Mouse (Mus musculus) midbrain, postnatal 0 days (tissue): ENCODE measurements around the gene Gmds. TPM values are rescaled to one million over a fixed set of nuclear protein-coding genes. Genes with fewer than 3 reads are reported as not detected.
A peak's percentile ranks its signal among the peaks of the same experiment; 100 is the strongest.

Source experiments
- ATAC-seq: fragments of 200-750 bp; cut with Nextera tagmentation; 2 replicates; pipeline ENCODE4 v1.8.0; 2017; ENCODE audit warnings: moderate number of reproducible peaks, mild to moderate bottlenecking, moderate TSS enrichment, moderate library complexity; ENCODE audit not compliant: low FRiP score
- DNase-seq: peaks from one replicate; pipeline ENCODE4 v3.0.0-alpha.2; 2015; ENCODE audit warnings: low spot score
- H3K27ac ChIP-seq: fragments of 300-500 bp; sonication (generic); 2 replicates; pipeline ENCODE4 v1.5.1; 2014; ENCODE audit warnings: low read depth, mild to moderate bottlenecking, low read length, mixed read lengths
- H3K27me3 ChIP-seq: fragments of 300-500 bp; sonication (generic); 2 replicates; pipeline ENCODE4 v1.6.1; 2014; ENCODE audit warnings: low read length, control low read depth, mixed read lengths; ENCODE audit not compliant: insufficient read depth
- H3K36me3 ChIP-seq: fragments of 300-500 bp; sonication (generic); 2 replicates; pipeline ENCODE4 v1.6.1; 2014; ENCODE audit warnings: low read length, control low read depth, mixed read lengths; ENCODE audit not compliant: insufficient read depth
- H3K4me1 ChIP-seq: fragments of 300-500 bp; sonication (generic); 2 replicates; pipeline ENCODE4 v1.6.1; 2014; ENCODE audit warnings: mild to moderate bottlenecking, control low read depth, antibody characterized with exemption, low read length, mixed read lengths; ENCODE audit not compliant: insufficient read depth
- H3K4me2 ChIP-seq: fragments of 300-500 bp; sonication (generic); 2 replicates; pipeline ENCODE4 v1.6.1; 2014; ENCODE audit warnings: low read depth, mild to moderate bottlenecking, low read length, mixed read lengths; ENCODE audit not compliant: poor library complexity, severe bottlenecking
- H3K4me3 ChIP-seq: fragments of 300-500 bp; sonication (generic); 2 replicates; pipeline ENCODE4 v1.5.1; 2014; ENCODE audit warnings: low read depth, mild to moderate bottlenecking, low read length, moderate library complexity
- H3K9ac ChIP-seq: fragments of 300-500 bp; sonication (generic); replicated peaks from 2 replicates; pipeline ENCODE4 v1.6.1; 2014; ENCODE audit warnings: mild to moderate bottlenecking, low read length, moderate library complexity, mixed read lengths; ENCODE audit not compliant: poor library complexity, severe bottlenecking
- H3K9me3 ChIP-seq: fragments of 300-500 bp; sonication (generic); 2 replicates; pipeline ENCODE4 v1.6.1; 2016; ENCODE audit warnings: low read length, control low read depth
- CTCF ChIP-seq: IDR thresholded peaks from 2 replicates; pipeline ENCODE4 v1.5.1; 2016; ENCODE audit warnings: antibody characterized with exemption, mild to moderate bottlenecking
- WGBS: fragments of 180-500 bp; shearing (Covaris S2); extraction: QIAGEN DNeasy Blood & Tissue Kit; methylation state at CpG from one replicate; pipeline ENCODE4 v1.1.7; 2014; 5-methylcytosine and 5-hydroxymethylcytosine counted together
- polyA plus RNA-seq: library from polyadenylated mRNA; unstranded; fragments of >200 nt; fragmentation: Nextera tagmentation; extraction: Ambion mirVana; gene quantifications from 2 replicates; pipeline ENCODE4 v1.2.1, GENCODE M21; 2015
- total RNA-seq: library from RNA; depleted of rRNA; stranded (reverse); fragments of >200 nt; gene quantifications from 2 replicates; pipeline ENCODE4 v1.2.3, GENCODE M21; 2014

Gene Gmds
- total and polyA plus RNA-seq, 2 experiments from 2014 or later: 8.7 to 28.6 TPM

DNA sequence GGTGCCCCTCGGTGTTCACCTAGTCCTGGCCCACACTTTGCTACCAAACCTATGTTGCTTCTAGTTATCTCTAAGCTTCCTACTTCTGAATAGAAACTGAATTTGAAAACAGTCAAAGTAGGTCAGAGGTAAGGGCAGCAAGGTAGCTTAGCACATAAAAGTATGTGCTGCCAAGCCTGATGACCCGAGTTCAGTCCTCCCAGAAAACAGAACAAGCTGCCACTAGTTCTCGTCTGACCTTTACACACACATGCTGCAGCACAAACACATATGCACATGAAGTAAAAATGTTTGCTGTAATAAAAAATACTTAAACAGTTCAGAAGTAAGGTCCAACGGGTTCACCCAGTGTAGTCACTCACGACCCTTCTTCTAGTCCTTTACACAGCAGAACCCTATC is 106.6 kb downstream of the Gmds start:
- WGBS: 90% methylated on average over 5 of the region's 5 CpGs
- ATAC-seq: no peak
- TF ChIP-seq CTCF: no peak
- Histone ChIP-seq H3K27ac (no peak overlapping the region), H3K4me1 (no peaks in the 10 kb centered on the region), H3K9ac (no peak overlapping the region), H3K4me2 (no peak overlapping the region), H3K27me3 (no peaks in the 10 kb centered on the region), H3K4me3 (no peak overlapping the region), H3K36me3 (no peaks in the 10 kb centered on the region), H3K9me3 (no peaks in the 10 kb centered on the region)
- DNase-seq: no peak

DNA sequence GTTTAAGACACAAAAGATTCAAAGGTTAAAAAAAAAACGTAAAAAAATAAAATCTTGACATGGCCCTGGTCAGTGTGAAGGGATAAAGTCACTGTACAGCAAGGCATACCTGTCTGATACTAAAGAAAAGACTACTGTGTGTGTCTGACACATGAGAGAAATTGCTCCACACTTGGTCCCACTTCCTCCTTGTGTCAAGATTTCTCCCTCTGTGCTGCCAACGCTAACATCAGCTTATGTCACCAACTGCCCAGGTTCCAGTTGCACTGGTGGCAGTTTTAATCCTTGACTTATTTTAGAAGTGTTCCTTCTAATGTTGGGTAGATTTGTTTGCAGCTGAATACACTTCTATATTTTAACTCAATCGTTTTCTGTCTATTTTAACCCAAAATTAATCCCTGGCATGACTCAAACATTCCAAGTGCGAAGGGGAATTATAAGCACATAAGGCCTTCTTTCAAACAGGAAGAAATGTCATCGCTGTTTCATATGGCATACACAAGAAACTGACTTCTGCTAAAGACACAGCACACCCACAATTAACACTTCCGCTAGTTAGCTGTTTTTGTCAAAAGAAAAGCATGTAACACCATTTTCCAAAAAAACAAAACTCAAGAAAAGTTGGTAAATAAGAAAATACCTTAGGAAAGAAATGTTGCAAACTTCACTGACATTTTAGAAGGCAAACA is 110.5 kb downstream of the Gmds start:
- no peak for ATAC-seq
- Histone ChIP-seq H3K27ac (no peak overlapping the region), H3K4me1 (no peaks in the 10 kb centered on the region), H3K4me3 (no peak overlapping the region), H3K27me3 (no peaks in the 10 kb centered on the region), H3K4me2 (no peak overlapping the region), H3K9ac (no peak overlapping the region), H3K36me3 (no peaks in the 10 kb centered on the region), H3K9me3 (no peaks in the 10 kb centered on the region)
- no peak for DNase-seq
- no peak for TF ChIP-seq CTCF
- 84% methylated on average over 6 of the region's 6 CpGs for WGBS

DNA sequence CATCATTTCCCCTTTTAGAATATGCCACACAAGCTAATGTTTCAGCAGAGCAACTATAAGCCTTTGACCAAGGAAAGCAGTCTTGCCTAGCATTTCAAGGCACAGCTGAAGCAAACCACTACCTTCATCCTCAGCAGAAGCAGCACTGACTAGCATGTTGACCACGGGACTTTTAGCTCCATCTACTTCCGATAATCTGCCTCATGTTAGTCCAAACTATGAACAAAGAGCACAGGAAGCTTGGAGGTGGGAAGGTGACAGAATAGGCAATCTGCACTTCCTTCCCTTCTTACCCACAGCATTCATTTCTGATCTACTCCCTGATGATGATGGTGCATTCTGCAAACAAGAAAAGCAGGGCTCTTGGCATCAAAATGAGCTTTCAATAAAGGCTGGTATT is 120.9 kb downstream of the Gmds start:
- H3K36me3 ChIP-seq: no peaks in the 10 kb centered on the region
- no peak overlapping the region for H3K9ac ChIP-seq
- WGBS: 79% methylated on average over 2 of the region's 2 CpGs
- H3K4me2 ChIP-seq: no peak overlapping the region
- no peaks in the 10 kb centered on the region for H3K27me3 ChIP-seq
- H3K4me1 ChIP-seq: no peaks in the 10 kb centered on the region
- no peak for ATAC-seq
- H3K9me3 ChIP-seq: no peaks in the 10 kb centered on the region
- no peak overlapping the region for H3K4me3 ChIP-seq
- DNase-seq: no peak
- no peak for TF ChIP-seq CTCF
- H3K27ac ChIP-seq: no peak overlapping the region

DNA sequence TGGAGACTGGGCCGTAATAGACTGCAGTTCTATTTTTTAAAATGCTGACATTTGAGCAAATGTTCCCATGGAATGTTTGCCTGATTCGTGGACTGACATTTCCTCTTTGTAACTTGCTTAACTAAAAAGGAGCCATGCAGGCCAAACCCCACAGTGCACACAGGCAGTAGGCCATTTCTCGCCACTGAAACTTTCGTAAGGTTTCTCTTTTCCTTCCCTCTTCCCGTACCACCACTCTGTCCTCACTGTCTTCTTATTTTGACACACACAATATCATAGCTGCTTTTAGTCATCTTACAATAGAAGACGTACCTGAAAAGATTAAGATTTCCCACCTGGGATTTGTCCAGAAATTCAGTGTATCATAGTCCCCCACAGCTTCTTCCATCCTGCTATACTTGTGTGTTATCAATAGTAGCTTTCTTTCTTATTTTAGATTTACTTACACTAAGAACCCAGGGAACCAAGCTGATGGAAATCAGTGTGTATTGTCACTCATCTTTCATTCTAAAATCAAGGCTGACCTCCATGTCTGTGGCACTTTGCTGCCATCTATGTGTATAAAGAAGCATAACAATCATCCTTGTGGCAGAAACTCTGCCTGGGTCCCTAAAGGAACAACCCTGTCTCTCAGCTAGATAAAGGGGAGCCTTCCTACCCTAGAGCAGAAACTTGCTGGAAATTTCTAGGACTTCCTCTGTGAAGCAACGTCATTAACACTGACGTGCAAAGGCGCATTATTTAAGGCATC is 124.7 kb downstream of the Gmds start:
- no peaks in the 10 kb centered on the region for H3K36me3 ChIP-seq
- 56% methylated on average over 9 of the region's 9 CpGs for WGBS
- H3K27me3 ChIP-seq: no peaks in the 10 kb centered on the region
- H3K4me1 ChIP-seq: no peaks in the 10 kb centered on the region
- no peaks in the 10 kb centered on the region for H3K9me3 ChIP-seq
- H3K27ac ChIP-seq: no peak overlapping the region
- H3K4me3 ChIP-seq: no peak overlapping the region
- peak; percentile 87 for TF ChIP-seq CTCF
- H3K9ac ChIP-seq: no peak overlapping the region
- DNase-seq (peak; percentile 69), ATAC-seq (0 out of 2 replicates have a peak, but pooled peaks have one; percentile 27)
- no peak overlapping the region for H3K4me2 ChIP-seq

DNA sequence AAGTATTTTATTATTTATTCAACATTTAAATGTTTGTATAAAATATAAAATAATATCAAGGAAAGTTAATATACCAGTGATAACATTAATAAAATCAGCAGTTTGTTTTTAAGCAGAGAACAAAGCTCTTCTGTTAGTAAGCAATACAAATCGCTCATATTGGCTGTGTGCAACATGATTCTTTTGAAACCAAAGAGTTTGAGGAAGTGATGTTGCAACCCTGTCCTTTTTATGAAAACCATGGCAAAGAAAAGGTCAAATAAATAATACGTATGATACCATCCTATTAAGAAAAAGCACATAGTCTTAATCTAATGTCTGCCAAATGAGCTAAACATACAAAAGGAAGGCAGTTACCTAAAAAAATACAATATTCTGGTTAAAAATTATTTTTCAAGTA is 126.4 kb downstream of the Gmds start:
- H3K4me3 ChIP-seq: no peak overlapping the region
- H3K9ac ChIP-seq: no peak overlapping the region
- ATAC-seq (no peak), DNase-seq (no peak)
- no peaks in the 10 kb centered on the region for H3K4me1 ChIP-seq
- no peak overlapping the region for H3K27ac ChIP-seq
- TF ChIP-seq CTCF: no peak
- 77% methylated on average over 2 of the region's 2 CpGs for WGBS
- no peaks in the 10 kb centered on the region for H3K9me3 ChIP-seq
- H3K27me3 ChIP-seq: no peaks in the 10 kb centered on the region
- H3K4me2 ChIP-seq: no peak overlapping the region
- no peaks in the 10 kb centered on the region for H3K36me3 ChIP-seq

DNA sequence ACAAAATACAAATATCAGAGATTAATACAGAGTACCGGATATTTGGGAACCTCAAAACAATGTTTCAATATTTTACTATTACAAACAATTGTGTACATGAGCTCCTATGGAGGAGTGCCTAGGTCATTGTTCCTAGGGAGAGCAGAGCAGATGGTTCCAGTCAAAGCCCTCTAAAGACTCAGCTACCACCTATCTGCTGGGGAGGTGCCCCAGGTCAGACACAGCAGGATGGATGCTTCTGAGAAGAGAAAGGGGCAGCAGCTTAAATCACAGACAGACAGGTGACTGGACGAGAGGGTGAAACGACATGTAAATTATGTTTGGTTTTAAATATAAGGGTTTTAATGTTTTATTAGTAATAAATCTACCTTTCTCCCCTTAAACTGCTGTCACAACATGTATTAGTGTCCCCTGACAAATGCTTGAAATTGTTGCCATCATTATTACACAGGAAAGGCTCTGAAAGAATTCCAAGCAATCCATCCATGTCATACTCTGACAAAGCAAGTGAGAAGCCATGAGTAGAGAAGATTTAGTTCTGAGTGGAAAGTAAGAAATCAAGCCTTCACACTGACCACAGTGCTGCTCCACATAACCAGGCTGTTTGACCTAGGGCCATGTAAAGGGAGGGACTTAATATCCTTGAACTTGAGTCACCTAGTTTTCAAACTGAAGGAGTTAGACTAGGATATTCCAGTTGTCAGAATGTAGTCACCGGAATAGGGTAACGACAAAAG is 131.2 kb downstream of the Gmds start:
- Histone ChIP-seq H3K36me3 (no peaks in the 10 kb centered on the region), H3K4me3 (no peak overlapping the region), H3K4me2 (no peak overlapping the region), H3K27ac (no peak overlapping the region), H3K4me1 (no peaks in the 10 kb centered on the region), H3K9me3 (no peaks in the 10 kb centered on the region), H3K27me3 (no peaks in the 10 kb centered on the region), H3K9ac (no peak overlapping the region)
- TF ChIP-seq CTCF: no peak
- WGBS: 83% methylated on average over 5 of the region's 5 CpGs
- DNase-seq (no peak), ATAC-seq (no peak)
